Mouse (Mus musculus) embryonic fibroblast, embryonic 13.5 days (primary cell): ENCODE data around the gene Fbxw11. TPM values are rescaled to one million over a fixed set of nuclear protein-coding genes. Genes with fewer than 3 reads are reported as not detected.
A peak's percentile ranks its signal among the peaks of the same experiment; 100 is the strongest.

Source experiments
- H3K27ac ChIP-seq: 2 replicates; pipeline ENCODE4 v1.5.1; 2012; ENCODE audit warnings: low read length, control low read depth, inconsistent platforms; ENCODE audit not compliant: insufficient read depth
- H3K4me1 ChIP-seq: 2 replicates; pipeline ENCODE4 v1.6.1; 2011; ENCODE audit warnings: low read length; ENCODE audit not compliant: control insufficient read depth, insufficient read depth
- H3K4me3 ChIP-seq: 2 replicates; pipeline ENCODE4 v1.5.1; 2011; ENCODE audit warnings: mild to moderate bottlenecking, control low read depth, low read length; ENCODE audit not compliant: insufficient read depth
- CTCF ChIP-seq: IDR thresholded peaks from 2 replicates; pipeline ENCODE4 v1.5.1; 2011; ENCODE audit warnings: mild to moderate bottlenecking, control low read depth, low read length, moderate library complexity, borderline replicate concordance; ENCODE audit not compliant: insufficient read depth
- POLR2A ChIP-seq: IDR thresholded peaks from 2 replicates; pipeline ENCODE4 v1.6.1; 2011; ENCODE audit warnings: low read depth, mild to moderate bottlenecking, control low read depth, low read length, moderate library complexity
- polyA plus RNA-seq: library from polyadenylated mRNA; stranded (reverse); fragments of >200 nt; gene quantifications from 2 replicates; pipeline ENCODE4 v1.2.4, GENCODE M21; 2011; ENCODE audit warnings: low read depth; ENCODE audit not compliant: missing spikeins, insufficient read length

Fbxw11 gene
- polyA plus RNA-seq, 1 experiment = 77.9 TPM

DNA sequence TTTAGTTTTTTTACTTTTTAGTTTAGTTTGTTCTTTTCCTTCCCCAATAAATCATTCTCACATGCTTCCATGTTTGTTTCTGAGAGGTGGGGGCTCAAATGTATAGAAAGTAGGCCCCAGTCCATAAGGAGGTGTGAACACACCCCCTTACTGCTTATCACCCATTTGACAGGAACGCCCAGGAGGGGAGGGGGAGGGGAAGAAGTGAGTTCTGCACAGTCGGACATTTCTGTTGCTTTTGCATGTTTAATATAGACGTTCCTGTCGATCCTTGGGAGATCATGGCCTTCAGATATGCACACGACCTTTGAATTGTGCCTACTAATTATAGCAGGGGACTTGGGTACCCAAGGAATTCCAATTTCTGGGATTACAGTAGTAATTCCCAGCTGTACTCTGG is 103.5 kb downstream of the Fbxw11 start:
- H3K4me3 ChIP-seq = no peak overlapping the region
- H3K4me1 ChIP-seq = no peaks in the 10 kb centered on the region
- TF ChIP-seq POLR2A (no peak), CTCF (no peak)
- H3K27ac ChIP-seq = no peak overlapping the region

DNA sequence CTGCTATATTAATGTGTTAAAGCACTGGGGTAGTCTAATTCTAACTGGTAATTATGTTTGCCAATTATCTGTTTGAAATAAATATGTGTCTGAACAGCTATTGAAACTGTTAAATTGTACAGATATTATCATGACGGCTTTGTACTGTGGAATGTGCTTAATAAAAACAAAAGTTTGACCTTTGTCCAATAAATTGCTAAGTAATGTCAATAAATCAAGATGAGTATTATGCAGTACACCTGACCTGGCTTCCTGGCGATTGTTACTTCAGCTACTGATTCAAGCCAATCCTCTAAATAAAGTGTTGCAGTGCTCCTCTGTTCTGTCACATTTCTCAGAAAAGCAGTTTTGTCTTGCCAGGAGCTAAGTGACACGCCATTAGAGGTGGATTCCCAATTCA is 104.0 kb downstream of the Fbxw11 start:
- Histone ChIP-seq H3K4me3 (no peak overlapping the region), H3K4me1 (no peaks in the 10 kb centered on the region), H3K27ac (no peak overlapping the region)
- TF ChIP-seq POLR2A = no peak
- TF ChIP-seq CTCF = no peak

DNA sequence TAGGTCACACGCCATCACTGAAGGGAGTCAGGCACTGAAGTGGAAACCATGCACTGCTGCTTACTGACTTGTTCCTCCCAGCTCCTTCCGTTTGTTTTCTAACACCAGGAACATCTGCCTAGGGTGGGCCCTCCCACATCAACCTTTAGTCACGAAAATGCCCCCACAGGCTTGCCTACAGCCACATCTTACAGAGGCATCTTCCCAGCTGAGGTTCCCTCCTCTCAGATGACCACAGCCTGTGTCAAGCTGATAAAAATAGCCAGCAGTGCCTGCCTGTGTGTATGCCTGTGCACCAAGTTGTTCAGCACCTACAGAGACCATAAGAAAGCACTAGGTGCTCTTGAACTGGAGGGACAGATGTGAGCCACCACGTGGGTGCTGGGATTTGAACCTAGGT is 106.3 kb downstream of the Fbxw11 start:
- H3K4me3 ChIP-seq = no peak overlapping the region
- no peak for TF ChIP-seq POLR2A
- TF ChIP-seq CTCF = no peak

DNA sequence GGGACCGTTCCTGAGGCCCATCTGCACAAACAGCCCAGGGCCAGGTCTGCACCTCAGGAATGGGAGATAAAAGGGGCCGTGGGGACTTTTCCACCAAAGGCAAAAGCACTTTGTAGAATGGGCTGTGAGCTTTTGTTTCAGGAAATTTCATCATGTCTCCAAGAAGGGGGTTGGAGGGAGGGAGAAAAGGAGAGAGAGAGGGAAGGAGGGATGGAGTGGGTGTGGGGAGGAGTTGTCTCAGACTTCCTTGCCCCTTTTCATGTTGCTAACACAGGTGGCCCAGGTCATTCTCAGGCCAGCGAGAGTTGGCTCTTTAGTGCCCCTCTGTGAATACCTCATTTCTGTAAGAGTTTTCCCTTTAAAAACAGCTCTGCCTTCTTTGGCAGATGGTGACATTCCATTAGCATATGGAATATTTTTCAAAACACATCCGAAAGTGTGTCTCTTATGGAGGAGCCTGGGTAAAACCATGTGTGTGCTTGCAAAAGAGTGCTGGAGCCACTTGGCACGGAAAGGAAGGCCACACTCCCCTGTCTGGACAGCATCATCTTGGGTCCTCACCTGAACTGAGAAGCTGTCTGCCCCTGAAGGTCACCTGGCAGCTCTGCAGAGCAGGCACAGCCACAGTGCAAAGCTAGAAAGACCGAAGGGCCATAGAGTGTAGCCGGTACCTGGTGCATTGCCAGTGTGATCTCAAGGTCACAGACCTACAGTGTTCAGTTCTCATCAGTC is 109.5 kb downstream of the Fbxw11 start:
- Histone ChIP-seq H3K4me1 (no peaks in the 10 kb centered on the region; the same call in 1 of the 2 replicates), H3K4me3 (no peak overlapping the region), H3K27ac (peak overlapping the region; percentile 55)
- TF ChIP-seq CTCF (no peak), POLR2A (peak; percentile 8; the same call in 1 of the 2 replicates)

More for the DNA sequence above, 106.3 kb downstream of the Fbxw11 start:
- H3K4me1 ChIP-seq = no peaks in the 10 kb centered on the region; the same call in 1 of the 2 replicates
- no peak overlapping the region for H3K27ac ChIP-seq

DNA sequence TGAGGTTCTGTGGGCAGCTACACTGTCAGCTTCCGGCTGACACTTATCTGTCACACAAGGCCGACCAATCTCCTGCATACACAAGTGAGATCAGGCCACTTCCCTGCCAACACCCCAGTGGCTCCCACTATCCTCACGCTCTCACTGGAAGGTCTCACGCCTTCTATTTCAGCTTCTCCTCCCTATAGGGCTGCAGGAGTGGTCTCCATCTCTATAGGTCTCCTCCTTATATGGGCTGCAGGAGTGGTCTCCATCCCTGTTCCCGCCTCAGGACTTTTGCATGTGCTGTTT is 110.0 kb downstream of the Fbxw11 start:
- Histone ChIP-seq H3K27ac (peak overlapping the region; percentile 55; the same call in 1 of the 2 replicates), H3K4me1 (no peaks in the 10 kb centered on the region; the same call in 1 of the 2 replicates), H3K4me3 (no peak overlapping the region)
- TF ChIP-seq CTCF = no peak
- TF ChIP-seq POLR2A = no peak

DNA sequence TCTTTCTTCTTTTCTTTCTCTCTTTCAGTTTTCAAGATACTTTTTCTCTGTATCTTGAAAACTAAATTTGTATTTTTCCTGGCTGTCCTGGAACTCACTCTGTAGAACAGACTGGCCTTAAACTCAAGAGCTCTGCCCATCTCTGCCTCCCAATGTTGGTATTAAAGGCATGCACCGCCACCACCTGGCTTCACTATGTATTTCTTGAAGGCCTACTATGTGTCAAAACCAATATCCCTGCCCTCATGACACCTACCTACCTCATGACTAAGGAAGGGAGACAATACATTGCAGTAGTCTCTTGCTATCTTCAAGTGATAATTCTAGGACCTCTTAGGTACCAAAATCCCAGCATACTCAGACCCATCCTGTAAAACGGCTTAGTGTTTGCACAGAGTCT is 110.8 kb downstream of the Fbxw11 start:
- Histone ChIP-seq H3K27ac (no peak overlapping the region), H3K4me1 (no peaks in the 10 kb centered on the region; the same call in 1 of the 2 replicates), H3K4me3 (no peak overlapping the region)
- no peak for TF ChIP-seq CTCF

DNA sequence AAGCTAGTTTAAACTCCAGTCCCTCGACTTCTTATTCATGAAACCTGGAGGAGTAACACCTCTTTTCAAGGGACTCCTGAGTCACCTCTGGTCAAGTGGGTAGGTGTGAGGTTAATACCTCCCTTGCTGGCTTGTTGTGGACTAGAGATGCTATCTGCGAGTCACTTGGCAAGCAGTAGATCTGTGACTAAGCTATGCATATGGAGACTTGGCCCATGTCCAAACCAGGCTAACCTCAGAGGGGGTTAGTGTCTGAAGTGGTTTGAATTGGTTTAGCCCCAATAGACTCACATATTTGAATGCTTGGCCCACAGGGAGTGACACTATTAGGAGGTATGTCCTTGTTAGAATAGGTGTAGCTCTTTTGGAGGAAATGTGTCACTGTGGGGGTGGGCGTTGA is 120.2 kb downstream of the Fbxw11 start:
- H3K4me1 ChIP-seq = peaks cover 6% of the 10 kb centered on the region
- no peak overlapping the region for H3K27ac ChIP-seq
- no peak for TF ChIP-seq POLR2A
- no peak for TF ChIP-seq CTCF
- no peak overlapping the region for H3K4me3 ChIP-seq

DNA sequence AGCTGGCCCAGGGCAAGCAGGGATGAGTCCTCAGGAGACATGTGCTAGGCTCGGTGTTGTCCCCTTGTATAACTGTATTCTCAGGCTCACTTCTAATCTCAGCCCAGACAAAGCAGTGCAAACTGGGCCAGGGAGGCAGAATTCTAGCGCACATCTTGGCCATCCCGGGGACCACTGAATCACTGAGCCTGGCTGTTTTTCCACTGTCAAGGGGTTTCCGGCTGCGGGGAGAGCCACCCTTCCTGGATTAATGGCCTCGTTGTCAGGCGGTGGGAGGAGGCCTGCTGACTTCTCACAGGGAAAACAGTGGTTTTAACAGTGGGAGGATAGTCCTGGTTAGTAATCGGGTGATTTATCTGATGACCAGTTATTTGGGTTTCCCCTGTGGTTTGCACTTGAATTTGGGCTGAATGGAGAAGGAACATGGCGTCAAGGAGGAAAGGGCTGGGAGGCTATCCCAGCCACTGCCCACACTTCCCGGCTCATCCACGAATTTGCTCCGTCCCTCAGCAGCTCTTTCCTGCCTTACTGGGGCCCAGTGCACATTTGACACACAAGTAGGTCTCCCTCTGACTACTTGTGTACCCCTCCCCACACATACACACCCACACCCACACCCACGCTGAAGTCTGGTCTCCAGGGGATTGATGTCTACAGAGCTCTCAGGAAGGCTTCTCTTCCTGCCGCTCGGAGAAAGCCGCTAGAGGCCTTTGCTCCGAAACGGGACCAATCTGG is 125.1 kb downstream of the Fbxw11 start:
- TF ChIP-seq POLR2A (no peak), CTCF (no peak)
- no peak overlapping the region for H3K4me3 ChIP-seq
- H3K4me1 ChIP-seq = peaks cover 1% of the 10 kb centered on the region
- peak overlapping the region; percentile 15; the same call in 1 of the 2 replicates for H3K27ac ChIP-seq

DNA sequence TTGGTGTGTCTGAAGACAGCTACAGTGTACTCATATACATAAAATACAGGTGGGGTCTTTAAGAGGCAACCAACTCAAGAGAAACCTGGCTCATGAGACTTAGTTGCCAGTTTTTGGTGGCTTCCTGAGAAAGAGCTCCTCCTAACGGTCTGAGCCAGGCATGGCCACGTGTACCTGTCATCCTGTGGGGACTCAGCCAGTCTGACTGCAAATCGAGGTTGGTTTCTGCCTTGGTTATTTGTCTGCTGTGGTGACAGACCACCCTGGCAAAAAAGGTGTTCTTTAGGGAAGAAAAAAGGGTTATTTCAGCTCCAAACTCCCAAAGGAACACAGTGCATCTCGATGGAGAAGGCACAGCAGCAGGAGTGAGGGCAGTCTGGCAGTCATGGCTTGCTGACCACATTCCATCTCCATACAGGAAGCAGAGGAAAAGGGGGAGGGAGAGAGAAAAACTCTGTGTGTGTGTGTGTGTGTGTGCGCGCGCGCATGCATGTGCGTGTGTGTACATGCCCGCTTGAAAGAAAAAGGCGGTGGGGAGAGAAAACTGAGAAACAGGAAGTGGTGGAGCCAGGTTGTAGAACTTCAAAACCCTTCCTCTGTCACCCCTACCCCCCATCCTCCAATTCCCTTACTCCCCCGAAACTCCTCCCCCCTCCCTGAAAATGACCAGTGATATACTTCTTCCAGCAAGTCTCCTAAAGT is 126.3 kb downstream of the Fbxw11 start:
- TF ChIP-seq POLR2A = no peak
- TF ChIP-seq CTCF = no peak; the same call in 1 of the 2 replicates
- H3K4me1 ChIP-seq = no peaks in the 10 kb centered on the region
- no peak overlapping the region for H3K4me3 ChIP-seq
- H3K27ac ChIP-seq = no peak overlapping the region
